Mouse (Mus musculus) cerebellum, adult 9-11 months (tissue): ENCODE data around the gene Cish.

ENCODE experiments used
- DNase-seq: peaks from one replicate; pipeline ENCODE4 v3.0.0; 2022

The Cish gene

GRCm38 (mm10) chr9:107324799-107325561 lies 29.2 kb downstream of the Cish start:
- DNase-seq, result no peak

DNA sequence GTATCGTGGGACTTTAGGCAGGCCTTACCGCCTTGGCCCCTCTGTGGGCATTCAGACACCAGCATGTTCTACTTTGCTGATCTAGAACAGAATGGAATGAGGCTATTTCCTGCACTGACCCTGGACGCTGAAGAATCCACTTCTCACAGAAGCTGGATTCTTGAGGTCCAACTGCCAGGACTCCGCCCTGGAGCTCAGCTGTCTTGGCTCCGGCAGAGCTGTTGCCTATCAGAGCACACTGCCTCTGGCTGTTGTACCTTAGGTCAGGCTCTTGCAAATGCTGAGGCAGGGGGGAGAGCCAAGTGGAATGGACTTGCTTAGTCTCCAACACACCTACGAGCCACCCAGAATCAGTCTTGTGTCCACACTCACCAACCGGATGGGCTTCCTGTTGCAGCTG lies 30.1 kb downstream of the Cish start:
- DNase-seq, result no peak

GRCm38 (mm10) chr9:107327879-107328620 lies 32.2 kb downstream of the Cish start:
- no peak for DNase-seq

DNA sequence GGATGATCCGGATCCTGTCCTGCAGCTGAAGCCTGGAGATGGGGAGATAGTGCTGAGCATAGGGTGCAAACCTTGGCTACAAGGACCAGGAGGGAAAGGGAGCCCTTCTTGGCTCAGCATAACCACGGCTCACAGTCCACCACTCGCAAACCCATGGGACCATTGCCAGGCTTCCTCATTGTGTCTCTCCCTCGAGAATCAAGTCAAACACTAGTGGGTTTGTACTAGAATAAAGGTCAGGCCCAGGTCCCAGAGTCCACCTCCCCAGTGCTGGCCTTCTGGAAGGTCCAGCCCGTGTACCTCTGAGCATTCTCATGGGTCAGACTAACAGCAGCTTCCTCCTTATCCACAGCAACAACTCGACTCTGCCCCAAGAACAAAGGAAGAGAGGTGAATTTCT lies 35.0 kb downstream of the Cish start:
- DNase-seq, result no peak

DNA sequence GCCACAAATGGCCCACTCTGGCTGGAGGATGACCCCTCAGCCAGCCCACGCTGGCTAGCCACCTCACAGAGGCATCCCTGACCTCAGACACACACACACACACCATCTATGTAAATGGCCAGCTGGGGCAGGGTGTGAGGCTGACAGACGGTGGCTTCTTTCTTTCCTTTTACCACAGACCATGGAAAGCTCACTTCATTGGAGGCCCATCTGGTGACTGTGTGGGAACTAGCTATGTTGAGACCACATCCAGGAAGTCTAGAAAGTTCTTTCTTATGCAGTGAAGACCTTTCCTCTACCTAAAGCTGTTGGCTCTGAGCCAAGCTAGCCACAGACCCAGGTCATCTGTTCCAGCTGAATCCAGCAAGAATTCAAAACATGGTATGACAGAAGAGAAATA lies 37.9 kb downstream of the Cish start:
- no peak for DNase-seq

DNA sequence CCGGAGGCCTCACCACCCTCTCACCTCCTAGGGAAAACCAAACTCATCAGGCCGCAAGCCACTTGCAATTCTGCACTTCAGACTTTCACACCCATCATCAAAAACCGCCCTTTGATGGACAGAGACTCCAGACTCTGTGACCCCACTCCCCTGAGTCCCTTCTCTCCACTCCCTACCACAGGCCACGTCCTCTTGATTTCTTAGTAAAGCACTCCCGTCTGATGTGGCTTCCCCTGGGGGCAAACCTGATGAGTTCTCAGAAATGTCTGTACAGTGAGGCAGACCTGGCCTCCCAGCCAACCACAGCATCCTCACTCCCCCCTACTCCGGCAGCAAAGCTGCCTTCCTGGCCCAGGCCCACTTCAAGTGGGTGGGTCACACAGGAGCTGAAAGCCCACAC lies 38.5 kb downstream of the Cish start:
- DNase-seq, result peak; percentile 25

GRCm38 (mm10) chr9:107335046-107335445 lies 39.2 kb downstream of the Cish start:
- no peak for DNase-seq

DNA sequence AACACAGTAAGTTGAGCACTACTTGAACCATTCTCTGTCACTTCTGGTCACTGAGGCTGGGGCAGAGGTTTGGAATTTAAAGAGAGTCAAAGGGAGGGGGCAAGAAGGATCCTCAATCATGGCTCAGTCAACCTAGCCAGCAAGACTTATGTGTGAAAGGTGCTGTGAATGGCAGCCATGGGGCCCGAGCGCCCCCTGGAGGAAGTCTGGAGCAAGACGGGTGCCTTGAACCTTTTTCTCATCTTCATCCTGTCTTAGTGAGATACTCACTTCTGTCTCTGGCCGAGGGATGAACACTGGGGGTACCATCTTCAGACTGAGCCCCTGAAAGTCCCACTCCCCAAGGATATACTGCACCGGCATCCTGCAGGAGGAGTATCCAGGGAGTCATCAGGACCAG lies 40.1 kb downstream of the Cish start:
- peak; percentile 80 for DNase-seq

GRCm38 (mm10) chr9:107336386-107336785 lies 40.6 kb downstream of the Cish start:
- peak; percentile 55 for DNase-seq

GRCm38 (mm10) chr9:107338172-107338883 lies 42.5 kb downstream of the Cish start, which contains the start of gene Hemk1:
Gene Hemk1 (minus strand): TSS chr9:107338350.
- DNase-seq, result peak; percentile 81

- DNase-seq, result peak; percentile 97
Observed at GRCm38 (mm10) chr9:107340267-107340859, 44.5 kb downstream of the Cish start, which contains the start of gene 6430571L13Rik. Gene 6430571L13Rik (plus strand): TSS chr9:107340602.

DNA sequence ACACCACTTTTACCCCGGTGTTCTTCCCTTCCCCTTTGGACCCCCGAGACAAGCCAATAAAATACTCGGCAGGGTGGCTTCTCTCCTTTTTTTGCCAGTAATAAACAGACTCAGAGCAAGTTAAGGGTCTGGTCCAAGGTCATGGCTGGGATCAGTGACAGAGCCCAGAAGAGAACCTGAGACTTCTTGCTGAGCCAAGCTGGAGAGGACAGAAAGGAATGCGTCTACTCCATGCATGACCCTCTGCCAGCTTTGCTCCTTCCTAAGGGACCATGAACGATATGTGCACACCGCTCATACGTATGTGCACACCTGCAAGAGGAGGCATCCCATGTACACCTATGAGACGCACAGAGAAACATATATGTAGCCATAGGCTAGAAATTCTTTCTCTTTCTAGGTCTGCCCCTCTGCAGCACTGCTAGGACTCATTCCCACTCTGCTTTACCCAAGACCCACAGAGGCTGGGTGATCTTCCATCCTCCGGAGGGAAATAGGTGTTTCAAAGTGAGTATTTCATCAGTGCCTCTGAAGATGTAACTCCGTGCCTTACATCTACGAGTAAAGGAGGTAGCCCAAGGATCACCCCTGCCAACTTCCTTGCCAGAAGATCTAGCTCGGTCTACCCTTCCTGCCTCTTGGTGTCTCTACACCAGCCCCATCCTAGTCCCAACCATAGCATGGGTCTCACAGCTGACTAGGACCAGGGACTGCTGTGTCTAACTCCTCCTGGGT lies 45.3 kb downstream of the Cish start:
- peak; percentile 70 for DNase-seq

DNA sequence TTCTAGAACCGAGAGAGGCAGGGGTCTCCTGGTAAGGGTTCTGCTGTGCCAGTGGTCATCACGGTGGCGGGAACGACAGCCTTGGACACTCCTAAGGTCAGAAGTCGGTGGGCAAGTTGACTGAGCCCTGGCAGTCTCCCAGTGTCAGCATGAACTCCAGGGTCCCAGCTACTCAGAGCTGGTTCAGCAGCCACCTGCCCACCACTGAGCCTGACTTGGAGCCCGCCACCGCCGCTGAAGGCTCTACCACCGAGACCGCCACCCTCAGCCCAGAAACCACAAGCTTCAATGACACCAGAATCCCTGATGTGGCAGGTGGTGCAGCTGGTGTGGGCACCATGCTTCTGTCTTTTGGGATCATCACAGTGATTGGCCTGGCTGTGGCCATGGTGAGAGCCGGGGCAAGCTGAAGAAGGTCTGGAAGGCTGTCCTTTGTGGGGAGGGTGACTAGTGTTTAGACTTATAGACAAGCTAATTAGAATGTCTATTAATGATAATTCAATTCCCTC lies 46.4 kb downstream of the Cish start:
- peak; percentile 79 for DNase-seq

DNA sequence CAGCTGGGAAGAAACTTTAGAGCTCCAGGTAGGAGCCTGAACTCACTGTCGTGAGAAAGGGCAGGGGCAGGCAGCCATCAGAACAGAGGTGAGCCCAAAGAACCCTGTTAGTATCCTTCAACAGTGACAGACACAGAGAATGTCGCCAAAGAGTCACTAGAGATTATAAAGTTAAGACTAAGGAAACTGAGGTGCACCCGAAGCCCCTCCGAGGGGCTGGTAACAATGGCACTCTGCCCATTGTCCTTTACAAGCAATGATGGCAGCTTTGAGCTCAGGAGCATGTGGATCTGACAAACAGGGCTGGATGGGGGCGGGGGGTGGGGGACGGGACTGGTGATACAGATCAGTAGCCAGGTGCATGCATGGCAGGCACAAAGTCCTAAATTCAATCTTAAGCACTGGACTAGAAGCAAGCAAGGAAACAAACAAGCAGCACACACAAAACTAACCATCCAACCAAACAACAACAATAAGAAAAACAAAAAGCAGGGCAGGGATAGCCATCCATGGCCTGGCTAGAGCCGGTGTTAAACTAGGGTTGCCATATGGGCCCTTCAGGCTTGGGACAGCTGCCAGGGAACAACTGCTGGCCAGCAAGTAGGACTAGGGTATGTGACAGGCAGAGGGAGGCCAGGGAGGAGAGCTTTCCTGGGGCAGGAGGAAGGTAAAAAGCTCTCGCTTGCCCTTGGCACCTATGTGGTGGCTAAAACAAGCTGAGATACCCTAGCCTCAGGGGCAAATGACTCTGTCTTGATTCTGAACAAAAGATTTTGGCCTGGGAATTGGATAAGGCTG lies 47.5 kb downstream of the Cish start:
- peak; percentile 97 for DNase-seq

DNA sequence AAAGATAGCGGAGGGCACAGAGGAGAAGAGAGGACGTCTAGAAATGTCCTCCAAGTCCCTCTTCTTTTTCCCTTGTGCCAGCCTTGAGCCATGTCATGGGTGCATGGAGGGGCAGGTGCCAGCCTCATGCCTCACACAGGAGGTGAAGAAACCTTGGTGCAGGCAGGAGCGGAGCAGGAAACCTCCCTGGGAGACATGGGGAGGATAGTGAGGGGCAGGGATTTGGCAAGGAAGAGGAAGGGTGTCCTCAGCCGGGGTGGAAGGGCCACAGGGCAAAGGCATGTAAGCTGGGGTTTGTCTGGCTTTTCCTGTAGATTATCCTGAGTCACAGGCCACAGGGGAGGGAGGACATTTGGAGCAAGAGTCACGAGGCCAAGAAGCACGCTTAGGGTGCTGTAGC lies 48.2 kb downstream of the Cish start:
- DNase-seq, result peak; percentile 77

GRCm38 (mm10) chr9:107346081-107346480 lies 50.3 kb downstream of the Cish start:
- DNase-seq, result peak; percentile 64

GRCm38 (mm10) chr9:107347586-107348183 lies 51.9 kb downstream of the Cish start:
- peak; percentile 72 for DNase-seq

DNA sequence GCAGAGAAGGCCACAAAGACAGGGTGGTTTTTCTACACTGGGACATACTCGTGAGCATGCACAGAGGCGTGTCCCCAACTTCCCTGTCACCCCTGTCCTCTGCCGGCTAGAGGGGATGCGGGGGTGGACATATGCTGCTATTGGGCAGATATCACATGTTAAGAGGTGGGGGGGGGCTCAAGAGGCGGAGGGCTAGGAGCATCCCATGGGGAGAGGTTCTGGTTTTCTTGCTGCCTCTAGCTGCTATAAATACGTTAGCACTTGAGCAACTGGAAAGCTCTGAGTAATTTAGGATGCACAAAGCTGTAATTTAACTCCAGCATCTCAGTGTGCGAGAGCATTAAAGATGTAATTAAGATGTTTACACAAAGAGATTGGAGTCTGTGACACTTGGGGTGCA lies 53.5 kb downstream of the Cish start:
- peak; percentile 44 for DNase-seq
